Mouse (Mus musculus): ENCODE data around the gene Col16a1. TPM values are rescaled to one million over a fixed set of nuclear protein-coding genes. Genes with fewer than 3 reads are reported as not detected.

The Col16a1 gene
- total RNA-seq (2021), result 10 to 100 TPM; 17.9 to 26.0 TPM
- long read RNA-seq, partial matches to known transcripts, result 3 of 12 reads
- long read RNA-seq, other reads (novel, unspliced or antisense), result 9 of 12 reads

- DNase-seq (ENCODE audit: low spot score in 2 of 2), result peak; percentile 82 to 87
These were observed at the start of gene Col16a1 for GRCm38 (mm10) chr4:130047331-130048202. Gene Col16a1, plus strand, starts transcription at chr4:130047840.

- no peak for DNase-seq (ENCODE audit: low spot score in 2 of 2)
These were observed 49.5 kb upstream of the Col16a1 start for GRCm38 (mm10) chr4:129998124-129998523.

GRCm38 (mm10) chr4:130001710-130002109 lies 45.9 kb upstream of the Col16a1 start:
- no peak for DNase-seq (ENCODE audit: low spot score in 2 of 2)

- peak in 1 of 2 experiments; percentile 58 for DNase-seq (ENCODE audit: low spot score in 2 of 2)
These were observed 45.5 kb upstream of the Col16a1 start for GRCm38 (mm10) chr4:130002157-130002556.

- DNase-seq (ENCODE audit: low spot score in 2 of 2), result no peak
These were observed 42.0 kb upstream of the Col16a1 start for GRCm38 (mm10) chr4:130005593-130005992.

- DNase-seq (ENCODE audit: low spot score in 2 of 2), result no peak
These were observed 41.1 kb upstream of the Col16a1 start for GRCm38 (mm10) chr4:130006533-130006932.

GRCm38 (mm10) chr4:130009043-130009442 lies 38.6 kb upstream of the Col16a1 start:
- DNase-seq (ENCODE audit: low spot score in 2 of 2), result no peak

GRCm38 (mm10) chr4:130010723-130011122 lies 36.9 kb upstream of the Col16a1 start:
- DNase-seq (ENCODE audit: low spot score in 2 of 2), result no peak

GRCm38 (mm10) chr4:130012234-130012633 lies 35.4 kb upstream of the Col16a1 start:
- DNase-seq (ENCODE audit: low spot score in 2 of 2), result no peak

- DNase-seq (ENCODE audit: low spot score in 2 of 2), result no peak
These were observed 34.5 kb upstream of the Col16a1 start for GRCm38 (mm10) chr4:130013111-130013510.

- DNase-seq (ENCODE audit: low spot score in 2 of 2), result no peak
These were observed 31.6 kb upstream of the Col16a1 start for GRCm38 (mm10) chr4:130016010-130016409.

- no peak for DNase-seq (ENCODE audit: low spot score in 2 of 2)
These were observed 30.5 kb upstream of the Col16a1 start for GRCm38 (mm10) chr4:130017036-130017674.

GRCm38 (mm10) chr4:130022952-130023351 lies 24.7 kb upstream of the Col16a1 start:
- no peak for DNase-seq (ENCODE audit: low spot score in 2 of 2)

- no peak for DNase-seq (ENCODE audit: low spot score in 2 of 2)
These were observed 24.0 kb upstream of the Col16a1 start for GRCm38 (mm10) chr4:130023511-130024231.

- DNase-seq (ENCODE audit: low spot score in 2 of 2), result no peak
These were observed 22.1 kb upstream of the Col16a1 start for GRCm38 (mm10) chr4:130025544-130025943.

GRCm38 (mm10) chr4:130031146-130031545 lies 16.5 kb upstream of the Col16a1 start:
- no peak for DNase-seq (ENCODE audit: low spot score in 2 of 2)

- peak in 1 of 2 experiments; percentile 12 for DNase-seq (ENCODE audit: low spot score in 2 of 2)
These were observed 14.1 kb upstream of the Col16a1 start for GRCm38 (mm10) chr4:130033496-130033895.

- DNase-seq (ENCODE audit: low spot score in 2 of 2), result peak; percentile 65 to 70
These were observed 11.5 kb upstream of the Col16a1 start for GRCm38 (mm10) chr4:130036112-130036511.

- DNase-seq (ENCODE audit: low spot score in 2 of 2), result peak; percentile 47 to 51
These were observed 10.9 kb upstream of the Col16a1 start for GRCm38 (mm10) chr4:130036573-130037401.

GRCm38 (mm10) chr4:130039351-130039750 lies 8.3 kb upstream of the Col16a1 start:
- DNase-seq (ENCODE audit: low spot score in 2 of 2), result no peak

- DNase-seq (ENCODE audit: low spot score in 2 of 2), result no peak
These were observed 6.6 kb upstream of the Col16a1 start for GRCm38 (mm10) chr4:130041076-130041475.
